Mouse (Mus musculus): ENCODE data around the gene Adamtsl2. TPM values are rescaled to one million over a fixed set of nuclear protein-coding genes. Genes with fewer than 3 reads are reported as not detected.

Adamtsl2 gene
- polyA plus RNA-seq (2015; fragmentation: Nextera tagmentation; extraction: Ambion mirVana) = 11.6 and 14.2 TPM in 2 replicates

- Histone ChIP-seq H3K27ac (ENCODE audit: low read length) (no peak within 1 kb of the TSS), H3K36me3 (ENCODE audit: control insufficient read depth, insufficient read depth) (no peaks in the 10 kb centered on the region), H3K9ac (replicated peaks; ENCODE audit: low read depth, low read length) (no peak within 1 kb of the TSS), H3K9me3 (ENCODE audit: control insufficient read depth, low read length) (no peaks in the 10 kb centered on the region), H3K4me3 (replicated peaks; ENCODE audit: low read length) (no peak within 1 kb of the TSS), H3K4me1 (replicated peaks; ENCODE audit: control insufficient read depth, insufficient read depth, low read length) (peaks cover 18% of the 10 kb centered on the region), H3K27me3 (replicated peaks; ENCODE audit: control insufficient read depth, insufficient read depth, low read length) (no peaks in the 10 kb centered on the region), H3K4me2 (ENCODE audit: low read length) (peak within 1 kb of the TSS; percentile 2; the same call in 1 of the 2 replicates)
- 4% methylated on average over 10 of the region's 10 CpGs for WGBS
- peak; percentile 80 for ATAC-seq
These were observed at the start of gene Adamtsl2 for GRCm38 (mm10) chr2:27079152-27079584. Gene Adamtsl2 (plus strand): TSS chr2:27079379.

GRCm38 (mm10) chr2:27032361-27032760 is 46.8 kb upstream of the Adamtsl2 start:
- H3K36me3 ChIP-seq (ENCODE audit: control insufficient read depth, insufficient read depth) = no peaks in the 10 kb centered on the region
- peaks cover 4% of the 10 kb centered on the region; the same call in 1 of the 2 replicates for H3K27me3 ChIP-seq (replicated peaks; ENCODE audit: control insufficient read depth, insufficient read depth, low read length)
- H3K4me3 ChIP-seq (replicated peaks; ENCODE audit: low read length) = no peak overlapping the region
- 86% methylated on average over 2 of the region's 2 CpGs for WGBS
- no peak overlapping the region for H3K4me2 ChIP-seq (ENCODE audit: low read length)
- ATAC-seq = no peak
- H3K9ac ChIP-seq (replicated peaks; ENCODE audit: low read depth, low read length) = no peak overlapping the region
- H3K4me1 ChIP-seq (replicated peaks; ENCODE audit: control insufficient read depth, insufficient read depth, low read length) = peaks cover 6% of the 10 kb centered on the region
- H3K27ac ChIP-seq (ENCODE audit: low read length) = no peak overlapping the region
- no peaks in the 10 kb centered on the region for H3K9me3 ChIP-seq (ENCODE audit: control insufficient read depth, low read length)

GRCm38 (mm10) chr2:27036003-27036402 is 43.2 kb upstream of the Adamtsl2 start:
- ATAC-seq = no peak
- Histone ChIP-seq H3K4me3 (replicated peaks; ENCODE audit: low read length) (no peak overlapping the region), H3K9me3 (ENCODE audit: control insufficient read depth, low read length) (no peaks in the 10 kb centered on the region), H3K9ac (replicated peaks; ENCODE audit: low read depth, low read length) (no peak overlapping the region), H3K36me3 (ENCODE audit: control insufficient read depth, insufficient read depth) (no peaks in the 10 kb centered on the region), H3K4me2 (ENCODE audit: low read length) (no peak overlapping the region), H3K4me1 (replicated peaks; ENCODE audit: control insufficient read depth, insufficient read depth, low read length) (0 out of 2 replicates have a peak, but pooled peaks cover 4% of the 10 kb centered on the region), H3K27ac (ENCODE audit: low read length) (no peak overlapping the region), H3K27me3 (replicated peaks; ENCODE audit: control insufficient read depth, insufficient read depth, low read length) (no peaks in the 10 kb centered on the region)
- 55% methylated on average over 3 of the region's 3 CpGs for WGBS

DNA sequence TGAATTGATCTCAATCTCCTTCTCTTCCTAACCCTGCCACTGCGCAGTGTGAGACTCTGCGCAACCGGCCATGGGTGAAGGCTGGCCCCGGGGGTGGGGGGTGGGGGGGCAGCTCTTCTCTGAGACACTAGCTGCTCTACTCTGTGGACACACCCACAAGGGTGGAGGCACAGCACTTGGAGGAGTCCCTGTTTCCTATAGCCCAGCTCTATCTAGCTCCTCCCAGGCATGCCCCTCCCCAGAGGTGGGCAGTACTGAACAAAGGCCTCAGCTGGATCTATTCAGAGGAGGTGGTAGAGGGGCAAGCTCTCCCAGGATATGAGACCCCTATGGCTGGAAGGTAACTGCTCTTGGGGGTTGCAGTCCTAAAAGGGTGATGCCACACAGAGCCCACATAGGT is 42.2 kb upstream of the Adamtsl2 start:
- H3K9ac ChIP-seq (replicated peaks; ENCODE audit: low read depth, low read length) = no peak overlapping the region
- ATAC-seq = no peak
- H3K4me2 ChIP-seq (ENCODE audit: low read length) = no peak overlapping the region
- no peaks in the 10 kb centered on the region for H3K27me3 ChIP-seq (replicated peaks; ENCODE audit: control insufficient read depth, insufficient read depth, low read length)
- 45% methylated on average over 4 of the region's 4 CpGs for WGBS
- H3K36me3 ChIP-seq (ENCODE audit: control insufficient read depth, insufficient read depth) = no peaks in the 10 kb centered on the region
- 0 out of 2 replicates have a peak, but pooled peaks cover 4% of the 10 kb centered on the region for H3K4me1 ChIP-seq (replicated peaks; ENCODE audit: control insufficient read depth, insufficient read depth, low read length)
- H3K4me3 ChIP-seq (replicated peaks; ENCODE audit: low read length) = no peak overlapping the region
- no peaks in the 10 kb centered on the region for H3K9me3 ChIP-seq (ENCODE audit: control insufficient read depth, low read length)
- no peak overlapping the region for H3K27ac ChIP-seq (ENCODE audit: low read length)

GRCm38 (mm10) chr2:27038596-27038995 is 40.6 kb upstream of the Adamtsl2 start:
- Histone ChIP-seq H3K4me1 (replicated peaks; ENCODE audit: control insufficient read depth, insufficient read depth, low read length) (0 out of 2 replicates have a peak, but pooled peaks cover 4% of the 10 kb centered on the region), H3K27ac (ENCODE audit: low read length) (no peak overlapping the region), H3K36me3 (ENCODE audit: control insufficient read depth, insufficient read depth) (no peaks in the 10 kb centered on the region), H3K4me2 (ENCODE audit: low read length) (no peak overlapping the region), H3K9me3 (ENCODE audit: control insufficient read depth, low read length) (no peaks in the 10 kb centered on the region), H3K4me3 (replicated peaks; ENCODE audit: low read length) (no peak overlapping the region), H3K27me3 (replicated peaks; ENCODE audit: control insufficient read depth, insufficient read depth, low read length) (no peaks in the 10 kb centered on the region), H3K9ac (replicated peaks; ENCODE audit: low read depth, low read length) (no peak overlapping the region)
- peak; percentile 55 for ATAC-seq
- WGBS = 0% methylated on average over 3 of the region's 3 CpGs

GRCm38 (mm10) chr2:27039286-27039685 is 39.9 kb upstream of the Adamtsl2 start:
- no peak overlapping the region for H3K4me2 ChIP-seq (ENCODE audit: low read length)
- ATAC-seq = no peak
- no peaks in the 10 kb centered on the region for H3K27me3 ChIP-seq (replicated peaks; ENCODE audit: control insufficient read depth, insufficient read depth, low read length)
- H3K27ac ChIP-seq (ENCODE audit: low read length) = no peak overlapping the region
- H3K36me3 ChIP-seq (ENCODE audit: control insufficient read depth, insufficient read depth) = no peaks in the 10 kb centered on the region
- no peak overlapping the region for H3K9ac ChIP-seq (replicated peaks; ENCODE audit: low read depth, low read length)
- no peak overlapping the region for H3K4me3 ChIP-seq (replicated peaks; ENCODE audit: low read length)
- H3K4me1 ChIP-seq (replicated peaks; ENCODE audit: control insufficient read depth, insufficient read depth, low read length) = 0 out of 2 replicates have a peak, but pooled peaks cover 4% of the 10 kb centered on the region
- 7% methylated on average over 1 of the region's 1 CpGs for WGBS
- no peaks in the 10 kb centered on the region for H3K9me3 ChIP-seq (ENCODE audit: control insufficient read depth, low read length)

GRCm38 (mm10) chr2:27042131-27042844 is 36.9 kb upstream of the Adamtsl2 start:
- H3K4me1 ChIP-seq (replicated peaks; ENCODE audit: control insufficient read depth, insufficient read depth, low read length) = 0 out of 2 replicates have a peak, but pooled peaks cover 4% of the 10 kb centered on the region
- H3K9me3 ChIP-seq (ENCODE audit: control insufficient read depth, low read length) = no peaks in the 10 kb centered on the region
- no peak overlapping the region for H3K4me3 ChIP-seq (replicated peaks; ENCODE audit: low read length)
- H3K36me3 ChIP-seq (ENCODE audit: control insufficient read depth, insufficient read depth) = no peaks in the 10 kb centered on the region
- no peak overlapping the region for H3K9ac ChIP-seq (replicated peaks; ENCODE audit: low read depth, low read length)
- no peak overlapping the region for H3K27ac ChIP-seq (ENCODE audit: low read length)
- no peaks in the 10 kb centered on the region for H3K27me3 ChIP-seq (replicated peaks; ENCODE audit: control insufficient read depth, insufficient read depth, low read length)
- WGBS = 73% methylated on average over 8 of the region's 8 CpGs
- H3K4me2 ChIP-seq (ENCODE audit: low read length) = no peak overlapping the region
- ATAC-seq = no peak

- WGBS = 21% methylated on average over 3 of the region's 3 CpGs
- ATAC-seq = peak; percentile 90
- H3K27ac ChIP-seq (ENCODE audit: low read length) = no peak overlapping the region
- no peak overlapping the region for H3K9ac ChIP-seq (replicated peaks; ENCODE audit: low read depth, low read length)
- no peak overlapping the region for H3K4me2 ChIP-seq (ENCODE audit: low read length)
- no peaks in the 10 kb centered on the region for H3K9me3 ChIP-seq (ENCODE audit: control insufficient read depth, low read length)
- H3K36me3 ChIP-seq (ENCODE audit: control insufficient read depth, insufficient read depth) = no peaks in the 10 kb centered on the region
- H3K27me3 ChIP-seq (replicated peaks; ENCODE audit: control insufficient read depth, insufficient read depth, low read length) = no peaks in the 10 kb centered on the region
- H3K4me1 ChIP-seq (replicated peaks; ENCODE audit: control insufficient read depth, insufficient read depth, low read length) = 0 out of 2 replicates have a peak, but pooled peaks cover 4% of the 10 kb centered on the region
- H3K4me3 ChIP-seq (replicated peaks; ENCODE audit: low read length) = no peak overlapping the region
These were observed 35.7 kb upstream of the Adamtsl2 start for GRCm38 (mm10) chr2:27043461-27043860.

DNA sequence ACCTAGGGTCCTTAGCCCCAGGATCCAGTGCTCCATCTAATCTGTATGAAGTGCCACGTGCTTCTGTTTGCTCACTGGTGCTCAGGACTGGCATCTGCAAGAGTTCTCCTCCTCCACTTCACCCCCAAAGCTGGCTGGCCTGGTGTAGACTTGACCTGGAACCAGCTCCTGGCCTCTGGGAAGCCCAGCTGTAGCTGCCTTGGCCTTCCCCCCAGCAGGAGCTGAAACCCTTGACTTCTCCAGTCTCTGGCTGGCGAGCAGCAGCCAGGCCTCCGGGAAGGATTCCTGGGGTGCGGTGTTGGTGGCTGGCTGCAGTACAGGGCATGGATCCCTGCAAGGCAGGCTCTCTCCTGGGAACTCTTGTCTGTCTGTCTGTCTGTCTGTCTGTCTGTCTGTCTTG is 35.0 kb upstream of the Adamtsl2 start:
- no peak overlapping the region for H3K27ac ChIP-seq (ENCODE audit: low read length)
- no peak for ATAC-seq
- no peaks in the 10 kb centered on the region for H3K27me3 ChIP-seq (replicated peaks; ENCODE audit: control insufficient read depth, insufficient read depth, low read length)
- no peak overlapping the region for H3K4me2 ChIP-seq (ENCODE audit: low read length)
- H3K36me3 ChIP-seq (ENCODE audit: control insufficient read depth, insufficient read depth) = no peaks in the 10 kb centered on the region
- no peak overlapping the region for H3K4me3 ChIP-seq (replicated peaks; ENCODE audit: low read length)
- no peaks in the 10 kb centered on the region for H3K4me1 ChIP-seq (replicated peaks; ENCODE audit: control insufficient read depth, insufficient read depth, low read length)
- 82% methylated on average over 4 of the region's 4 CpGs for WGBS
- H3K9ac ChIP-seq (replicated peaks; ENCODE audit: low read depth, low read length) = no peak overlapping the region
- H3K9me3 ChIP-seq (ENCODE audit: control insufficient read depth, low read length) = no peaks in the 10 kb centered on the region

Data from forebrain, embryonic 16.5 days (tissue).